Mouse (Mus musculus) heart, postnatal 36 days (tissue): ENCODE data around the gene Pitpna. TPM values are rescaled to one million over a fixed set of nuclear protein-coding genes. Genes with fewer than 3 reads are reported as not detected.

Source experiments
- DNase-seq, 2 experiments: peaks; one replicate each; pipeline ENCODE4 v3.0.0; 2021 to 2022
- intact Hi-C: fragments of 180-260 bp; cut with DNase I; formaldehyde crosslinking; loops from one replicate; pipeline ENCODE4 v1.15.1; 2025
- microRNA-seq, 2 experiments: library from miRNA; unstranded; fragments of <30 nt; microRNA quantifications; one replicate each; pipeline ENCODE4 v1.2.0; 2021; ENCODE audit warnings: borderline number of aligned reads in 2 of 2
- total RNA-seq, 2 experiments: library from RNA; stranded (reverse); gene quantifications; 2 replicates each; pipeline ENCODE4 v1.2.3; 2021

Gene Pitpna
- total RNA-seq, 2 experiments from 2014 or later = 103 to 112 TPM

GRCm38 (mm10) chr11:75677881-75678746, 90.2 kb downstream of the Pitpna start:
- intact Hi-C loops = loop anchor here (2.0 kb wide), 1 partner anchor 21 kb away; no protein-coding TSS in a partner anchor
- DNase-seq = no peak

Small RNA genes lying within 50 kb of the gene (microRNA-seq; reads per million reads assigned to microRNA genes)
- 0 reads per million in 2 experiments for gene Mir3971

Other genes starting within 250 kb of the Pitpna start
- 10 to 100 TPM; 55.1 to 63.8 TPM for gene Rpa1, start 239.8 kb upstream of the Pitpna start, total RNA-seq
- gene Smyd4, start 239.7 kb upstream of the Pitpna start, total RNA-seq = 1 to 10 TPM; 4.4 to 7.5 TPM
- gene Serpinf1, start 165.4 kb upstream of the Pitpna start, total RNA-seq = 10 to 100 TPM; 25.4 to 26.1 TPM
- gene Serpinf2, start 148.5 kb upstream of the Pitpna start, total RNA-seq = not detected
- gene Wdr81, start 133.4 kb upstream of the Pitpna start, total RNA-seq = 10 to 100 TPM in 1 of 2 experiments, 1 to 10 TPM in 1; 8.7 to 10.4 TPM
- 1 to 10 TPM; 5.4 to 7.1 TPM for gene Tlcd2, start 126.4 kb upstream of the Pitpna start, total RNA-seq
- 10 to 100 TPM; 82.9 to 92.8 TPM for gene Prpf8, start 101.3 kb upstream of the Pitpna start, total RNA-seq
- 10 to 100 TPM; 51.4 to 52.3 TPM for gene Rilp, start 78.0 kb upstream of the Pitpna start, total RNA-seq
- 10 to 100 TPM in 1 of 2 experiments, 1 to 10 TPM in 1; 9.1 to 10.3 TPM for gene Scarf1, start 74.6 kb upstream of the Pitpna start, total RNA-seq
- gene Slc43a2, start 56.4 kb upstream of the Pitpna start, total RNA-seq = 10 to 100 TPM; 17.7 to 22.2 TPM
- gene Inpp5k, start 42.9 kb downstream of the Pitpna start, total RNA-seq = 10 to 100 TPM; 32.7 to 33.5 TPM
- gene Myo1c, start 62.4 kb downstream of the Pitpna start, total RNA-seq = 100 to 1,000 TPM; 110 to 122 TPM
- gene Crk, start 91.2 kb downstream of the Pitpna start, total RNA-seq = 10 to 100 TPM; 78.4 to 84.2 TPM
- gene Ywhae, start 144.8 kb downstream of the Pitpna start, total RNA-seq = 100 to 1,000 TPM; 561 to 563 TPM
- gene Doc2b, start 208.0 kb downstream of the Pitpna start, total RNA-seq = under 1 TPM; 0.46 to 0.61 TPM